Comparison of ENCODE assay signal across 8 mouse cellular contexts in the genomic region with DNA sequence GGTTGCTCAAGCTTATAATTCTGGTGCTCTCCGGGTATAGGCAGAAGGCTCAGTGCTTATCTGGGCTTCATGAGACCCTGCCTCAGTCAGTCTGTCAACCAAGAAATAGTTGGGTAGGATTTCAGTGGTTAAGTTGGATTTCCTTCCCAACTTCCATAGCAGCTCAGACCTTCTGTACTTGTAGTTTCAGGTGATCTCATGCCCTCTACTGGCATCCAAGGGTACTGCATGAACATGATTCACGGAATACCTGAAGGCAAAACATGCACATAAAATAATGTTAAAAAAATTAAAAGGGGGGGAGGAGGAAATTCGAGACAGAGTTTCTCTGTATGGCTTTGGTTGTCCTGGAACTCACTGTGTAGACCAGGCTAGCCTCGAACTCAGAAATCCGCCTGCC. TPM values are rescaled to one million over a fixed set of nuclear protein-coding genes. Genes with fewer than 3 reads are reported as not detected.
DNase-seq lines count a peak whose midpoint lies in the region; ATAC-seq and TF ChIP-seq lines count a peak whose summit lies in the region.

No protein-coding gene starts in this region.

- no peak overlapping the region for H3K27ac ChIP-seq in layer of hippocampus, adult 2 months

- no peak overlapping the region for H3K4me3 ChIP-seq in layer of hippocampus, adult 2 months

- TF ChIP-seq CTCF in layer of hippocampus, adult 2 months (conservative IDR thresholded peaks at IDR 0.05) = peak; percentile 92

- ATAC-seq in CD4-positive, CD25-positive, alpha-beta regulatory T cell, adult 4 months = no peak

- peak; percentile 81 for DNase-seq in CD4-positive, CD25-positive, alpha-beta regulatory T cell, adult 2 months (ENCODE audit: low read depth, low spot score)
- peak; percentile 54 to 68 for DNase-seq in CD8-positive naive resting alpha-beta T cell, adult 2 months (ENCODE audit: low read depth in 2 of 2, low spot score in 2 of 2)
- peak; percentile 58 for DNase-seq in c-Kit-positive CD71-positive TER-119-negative erythroid progenitor cells, embryonic 14.5 days (ENCODE audit: low read depth)
- DNase-seq in gastrocnemius, adult 18-20 months (ENCODE audit: low spot score) = peak; percentile 74
- peak; percentile 72 to 80 for DNase-seq in layer of hippocampus, adult 2 months (ENCODE audit: low spot score in 2 of 2)
- DNase-seq in lung, postnatal 36 days = peak; percentile 90
- peak; percentile 34 to 53 for DNase-seq in spleen, postnatal 36 days (ENCODE audit: low spot score in 2 of 2)

RNA-seq across cellular contexts. Expression of a gene that starts 2.8 kb away (rescaled TPM):
- polyA plus RNA-seq in CD4-positive, CD25-positive, alpha-beta regulatory T cell, adult 4 months (2017; shearing (Covaris generic)) = 10 to 100 TPM; 54.0 to 72.0 TPM
- total RNA-seq in gastrocnemius, adult 18-20 months (2021) = 10 to 100 TPM in 1 of 2 experiments, 1 to 10 TPM in 1; 8.5 to 10.8 TPM
- total RNA-seq in layer of hippocampus, adult 2 months (2021) = 10 to 100 TPM; 28.5 to 29.0 TPM

RNA-seq across cellular contexts. Expression of a gene that starts 29.3 kb away (rescaled TPM):
- 10 to 100 TPM; 65.5 to 69.4 TPM for polyA plus RNA-seq in CD4-positive, CD25-positive, alpha-beta regulatory T cell, adult 4 months (2017; shearing (Covaris generic))
- 10 to 100 TPM; 41.5 to 45.8 TPM for total RNA-seq in gastrocnemius, adult 18-20 months (2021)
- total RNA-seq in layer of hippocampus, adult 2 months (2021) = 10 to 100 TPM; 86.2 to 87.0 TPM
